Mouse (Mus musculus) kidney, adult 2 months (tissue): Measurements from ENCODE around the gene Irgm2.

ENCODE experiments used
- CTCF ChIP-seq: fragments of 200-500 bp; conservative IDR thresholded peaks from 2 replicates; pipeline ENCODE4 v1.5.1; 2011; ENCODE audit warnings: low read depth, mild to moderate bottlenecking, control low read depth, low read length, moderate library complexity, mixed read lengths; ENCODE audit not compliant: insufficient read depth, insufficient read length
- POLR2A ChIP-seq: fragments of 200-500 bp; IDR thresholded peaks from one replicate; pipeline ENCODE4 v1.6.1; 2011; ENCODE audit warnings: low read depth, low read length, control low read depth

DNA sequence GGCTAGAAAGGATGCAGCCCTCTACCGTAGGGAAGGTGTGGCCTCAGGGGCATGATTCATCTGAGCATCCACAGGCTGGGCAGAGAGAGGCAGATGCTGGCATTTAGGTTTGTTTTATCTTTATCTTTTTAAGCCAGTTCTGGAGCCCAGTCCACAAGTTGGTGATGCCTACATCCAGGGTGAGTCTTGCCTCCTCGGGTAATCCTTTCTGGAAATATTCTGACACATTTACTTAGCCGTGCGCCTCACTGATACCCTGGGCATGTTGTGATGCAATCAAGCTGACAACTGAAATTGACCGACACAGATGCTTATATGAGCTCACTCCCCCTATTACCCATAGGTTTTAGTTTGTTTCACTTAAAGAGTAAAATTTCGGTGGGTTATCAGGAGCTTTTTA lies 17.4 kb downstream of the Irgm2 start:
- TF ChIP-seq POLR2A (no peak), CTCF (no peak)
